Mouse (Mus musculus): ENCODE data around the gene Purb. TPM values are rescaled to one million over a fixed set of nuclear protein-coding genes. Genes with fewer than 3 reads are reported as not detected.

The Purb gene
- total RNA-seq, 2 experiments from 2014 or later, result 279 to 284 TPM

- no peak for TF ChIP-seq CTCF (IDR thresholded peaks at IDR 0.05)
- no peak overlapping the region for H3K4me3 ChIP-seq
- H3K27ac ChIP-seq, result no peak overlapping the region
- intact Hi-C loops (cut with DNase I), result no loop called here
- DNase-seq (ENCODE audit: extremely low spot score in 1 of 2, low spot score in 2 of 2), result no peak
Observed at GRCm38 (mm10) chr11:6506516-6506915, 30.8 kb upstream of the Purb start.

- no peak for TF ChIP-seq CTCF (IDR thresholded peaks at IDR 0.05)
- intact Hi-C loops (cut with DNase I), result no loop called here
- Histone ChIP-seq H3K4me3 (no peak overlapping the region), H3K27ac (no peak overlapping the region)
- DNase-seq (ENCODE audit: extremely low spot score in 1 of 2, low spot score in 2 of 2), result no peak
Observed at GRCm38 (mm10) chr11:6504689-6505088, 29.0 kb upstream of the Purb start.

- H3K4me3 ChIP-seq, result no peak overlapping the region
- no peak for TF ChIP-seq CTCF (IDR thresholded peaks at IDR 0.05)
- no peak for DNase-seq (ENCODE audit: extremely low spot score in 1 of 2, low spot score in 2 of 2)
- no peak overlapping the region for H3K27ac ChIP-seq
- intact Hi-C loops (cut with DNase I), result no loop called here
Observed at GRCm38 (mm10) chr11:6504226-6504625, 28.5 kb upstream of the Purb start.

GRCm38 (mm10) chr11:6502506-6502905 lies 26.8 kb upstream of the Purb start:
- intact Hi-C loops (cut with DNase I), result no loop called here
- H3K4me3 ChIP-seq, result no peak overlapping the region
- no peak overlapping the region for H3K27ac ChIP-seq
- no peak for DNase-seq (ENCODE audit: extremely low spot score in 1 of 2, low spot score in 2 of 2)
- no peak for TF ChIP-seq CTCF (IDR thresholded peaks at IDR 0.05)

GRCm38 (mm10) chr11:6497311-6497948 lies 21.7 kb upstream of the Purb start:
- Histone ChIP-seq H3K4me3 (no peak overlapping the region), H3K27ac (no peak overlapping the region)
- DNase-seq (ENCODE audit: extremely low spot score in 1 of 2, low spot score in 2 of 2), result no peak
- intact Hi-C loops (cut with DNase I), result no loop called here
- no peak; the same call in 1 of the 2 replicates for TF ChIP-seq CTCF (IDR thresholded peaks at IDR 0.05)

- intact Hi-C loops (cut with DNase I), result no loop called here
- peak; percentile 36 for TF ChIP-seq CTCF (IDR thresholded peaks at IDR 0.05)
- Histone ChIP-seq H3K27ac (no peak overlapping the region), H3K4me3 (no peak overlapping the region)
- no peak for DNase-seq (ENCODE audit: extremely low spot score in 1 of 2, low spot score in 2 of 2)
Observed at GRCm38 (mm10) chr11:6489691-6490503, 14.2 kb upstream of the Purb start.

GRCm38 (mm10) chr11:6489257-6489656 lies 13.5 kb upstream of the Purb start:
- no peak for TF ChIP-seq CTCF (IDR thresholded peaks at IDR 0.05)
- H3K4me3 ChIP-seq, result no peak overlapping the region
- intact Hi-C loops (cut with DNase I), result no loop called here
- no peak for DNase-seq (ENCODE audit: extremely low spot score in 1 of 2, low spot score in 2 of 2)
- H3K27ac ChIP-seq, result no peak overlapping the region

GRCm38 (mm10) chr11:6488041-6488684 lies 12.4 kb upstream of the Purb start:
- intact Hi-C loops (cut with DNase I), result no loop called here
- H3K27ac ChIP-seq, result no peak overlapping the region
- no peak for DNase-seq (ENCODE audit: extremely low spot score in 1 of 2, low spot score in 2 of 2)
- no peak overlapping the region for H3K4me3 ChIP-seq
- TF ChIP-seq CTCF (IDR thresholded peaks at IDR 0.05), result no peak

GRCm38 (mm10) chr11:6487496-6487895 lies 11.8 kb upstream of the Purb start:
- no peak overlapping the region for H3K27ac ChIP-seq
- intact Hi-C loops (cut with DNase I), result no loop called here
- H3K4me3 ChIP-seq, result no peak overlapping the region
- TF ChIP-seq CTCF (IDR thresholded peaks at IDR 0.05), result no peak
- DNase-seq (ENCODE audit: extremely low spot score in 1 of 2, low spot score in 2 of 2), result no peak

- TF ChIP-seq CTCF (IDR thresholded peaks at IDR 0.05), result no peak
- Histone ChIP-seq H3K4me3 (no peak overlapping the region), H3K27ac (no peak overlapping the region)
- no peak for DNase-seq (ENCODE audit: extremely low spot score in 1 of 2, low spot score in 2 of 2)
- intact Hi-C loops (cut with DNase I), result no loop called here
Observed at GRCm38 (mm10) chr11:6486916-6487315, 11.2 kb upstream of the Purb start.

GRCm38 (mm10) chr11:6484244-6484959 lies 8.7 kb upstream of the Purb start:
- H3K4me3 ChIP-seq, result no peak overlapping the region
- intact Hi-C loops (cut with DNase I), result no loop called here
- no peak for DNase-seq (ENCODE audit: extremely low spot score in 1 of 2, low spot score in 2 of 2)
- TF ChIP-seq CTCF (IDR thresholded peaks at IDR 0.05), result no peak
- H3K27ac ChIP-seq, result no peak overlapping the region

GRCm38 (mm10) chr11:6483103-6483502 lies 7.4 kb upstream of the Purb start:
- Histone ChIP-seq H3K4me3 (no peak overlapping the region), H3K27ac (no peak overlapping the region)
- intact Hi-C loops (cut with DNase I), result no loop called here
- no peak for TF ChIP-seq CTCF (IDR thresholded peaks at IDR 0.05)
- DNase-seq (ENCODE audit: extremely low spot score in 1 of 2, low spot score in 2 of 2), result no peak

All from left cerebral cortex, adult 2 months (tissue).